Mouse (Mus musculus) heart, adult 8-10 months (tissue): Measurements from ENCODE around the gene Eno3. TPM values are rescaled to one million over a fixed set of nuclear protein-coding genes. Genes with fewer than 3 reads are reported as not detected.

ENCODE experiments used
- DNase-seq: peaks from one replicate; pipeline ENCODE4 v3.0.0; 2022; ENCODE audit warnings: low spot score
- total RNA-seq, 4 experiments: library from RNA; stranded (reverse); gene quantifications; 2 replicates each; pipeline ENCODE4 v1.2.4; 2022

Gene Eno3
- total RNA-seq, 4 experiments from 2014 or later: 1,693 to 1,917 (median 1,770) TPM

DNA sequence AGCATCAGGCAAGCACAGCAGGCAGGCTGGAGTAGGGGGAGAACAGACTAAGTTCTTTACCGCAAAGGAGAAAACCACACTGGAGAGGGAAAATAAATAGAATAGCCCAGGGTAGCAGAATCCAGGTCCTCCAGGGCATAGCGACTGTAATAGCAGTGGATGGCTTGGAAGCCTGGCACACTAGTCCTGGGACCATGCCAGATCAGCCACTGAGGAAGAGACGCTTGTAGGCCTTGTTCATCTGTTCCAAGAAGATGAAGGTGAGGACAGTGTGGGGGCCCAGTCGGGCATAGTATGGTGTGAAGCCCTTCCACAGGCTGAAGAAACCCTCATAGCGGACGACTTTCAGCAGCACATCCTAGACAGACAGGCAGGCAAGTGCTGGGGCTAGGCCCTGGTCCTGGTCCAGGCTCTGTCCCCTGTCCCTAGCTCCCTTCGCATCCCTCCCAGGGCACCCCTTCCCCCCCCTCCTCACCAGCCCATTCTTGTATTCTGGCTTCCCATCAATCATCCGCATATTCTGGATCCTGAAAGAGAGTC is 12.4 kb upstream of the Eno3 start:
- DNase-seq: no peak

DNA sequence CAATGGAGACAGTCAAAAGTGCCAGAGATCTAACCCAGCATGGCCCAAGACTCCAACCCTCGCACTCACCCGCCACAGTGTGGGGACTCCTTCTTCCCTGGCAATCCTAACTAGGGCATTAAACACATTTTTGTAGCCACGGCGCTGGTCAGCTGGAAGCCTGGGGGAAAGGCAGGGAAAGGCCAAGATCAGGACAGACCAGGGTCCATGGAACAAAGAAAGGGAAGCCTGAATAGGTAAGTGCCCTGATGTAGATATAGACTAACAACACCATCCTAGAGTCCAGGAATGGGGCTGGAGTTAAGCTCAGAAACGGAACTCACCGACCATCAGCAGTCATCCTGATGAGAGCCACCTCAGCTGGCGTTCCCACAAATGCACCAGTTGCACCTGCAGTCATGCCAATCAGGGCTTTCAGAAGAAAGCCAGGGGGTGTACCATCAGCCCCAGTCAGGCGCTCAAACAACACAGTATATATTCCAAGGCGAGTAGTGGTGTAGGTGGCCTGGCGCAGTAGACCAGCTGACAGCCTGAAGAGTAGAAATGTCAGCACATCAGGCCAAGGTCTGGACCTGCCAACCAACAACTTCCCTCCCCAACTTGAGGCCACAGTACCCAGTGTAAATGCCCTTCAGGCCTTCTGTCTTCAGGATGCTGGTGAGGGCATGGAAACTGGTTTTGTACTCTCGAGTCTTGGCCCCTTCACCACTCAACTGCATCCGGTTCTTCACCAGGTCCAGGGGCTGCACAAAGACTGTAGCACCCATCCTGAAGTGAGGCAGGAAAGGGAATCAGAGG is 11.3 kb upstream of the Eno3 start:
- no peak for DNase-seq

DNA sequence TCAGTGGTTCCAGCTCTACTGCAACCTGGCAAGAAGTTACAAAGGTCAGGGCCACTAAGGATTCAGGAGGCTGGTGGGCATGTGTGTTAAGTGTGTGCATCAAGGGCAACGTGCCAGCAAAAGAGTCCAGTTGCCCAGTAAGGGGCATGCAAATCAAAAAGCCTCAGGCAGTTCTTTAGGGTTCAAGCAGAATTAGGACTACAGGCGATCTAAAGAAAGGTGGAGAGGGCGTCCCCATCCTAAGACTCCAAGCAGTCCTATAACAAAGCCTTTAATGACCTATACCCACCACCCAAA is 10.8 kb upstream of the Eno3 start:
- no peak for DNase-seq

- peak; percentile 96 for DNase-seq
Observed at GRCm38 (mm10) chr11:70646691-70647650, 10.0 kb upstream of the Eno3 start, which contains the start of the genes Rnf167 and Slc25a11. Rnf167 (plus strand) TSS chr11:70647235. Slc25a11 (minus strand) TSS chr11:70647479.

DNA sequence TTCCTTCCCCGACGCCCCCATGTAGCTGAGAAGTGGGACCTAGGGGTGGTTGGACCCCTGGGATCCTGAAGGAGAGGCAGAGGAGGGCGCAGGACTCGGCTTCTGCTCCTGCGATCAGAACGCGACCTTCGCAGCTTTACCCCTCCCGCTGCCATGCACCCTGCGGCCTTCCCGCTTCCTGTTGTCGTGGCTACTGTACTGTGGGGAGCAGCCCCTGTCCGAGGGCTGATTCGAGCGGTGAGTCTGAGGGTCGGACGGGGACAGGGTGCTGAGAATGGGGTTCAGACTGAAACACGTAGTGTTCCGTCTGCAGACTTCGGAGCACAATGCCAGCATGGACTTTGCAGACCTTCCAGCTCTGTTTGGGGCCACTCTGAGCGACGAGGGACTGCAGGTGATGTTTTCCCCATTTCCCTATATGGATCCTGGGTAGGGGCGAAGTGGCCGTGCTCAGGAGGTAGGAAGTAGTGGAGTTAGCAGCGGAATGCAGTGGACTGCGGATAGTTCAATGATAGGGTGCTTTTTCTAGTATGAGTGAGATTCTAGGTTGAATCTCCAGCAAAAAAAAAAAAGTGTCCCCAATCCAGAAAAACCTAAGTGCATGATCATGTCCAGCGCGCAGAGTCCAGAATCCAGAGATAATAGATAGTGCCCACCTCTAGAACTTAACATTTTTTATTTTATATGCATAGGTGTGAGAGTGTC is 9.1 kb upstream of the Eno3 start:
- no peak for DNase-seq

- no peak for DNase-seq
Observed at GRCm38 (mm10) chr11:70648512-70648911, 8.5 kb upstream of the Eno3 start.

- DNase-seq: no peak
Observed at GRCm38 (mm10) chr11:70649185-70649734, 7.7 kb upstream of the Eno3 start.

DNA sequence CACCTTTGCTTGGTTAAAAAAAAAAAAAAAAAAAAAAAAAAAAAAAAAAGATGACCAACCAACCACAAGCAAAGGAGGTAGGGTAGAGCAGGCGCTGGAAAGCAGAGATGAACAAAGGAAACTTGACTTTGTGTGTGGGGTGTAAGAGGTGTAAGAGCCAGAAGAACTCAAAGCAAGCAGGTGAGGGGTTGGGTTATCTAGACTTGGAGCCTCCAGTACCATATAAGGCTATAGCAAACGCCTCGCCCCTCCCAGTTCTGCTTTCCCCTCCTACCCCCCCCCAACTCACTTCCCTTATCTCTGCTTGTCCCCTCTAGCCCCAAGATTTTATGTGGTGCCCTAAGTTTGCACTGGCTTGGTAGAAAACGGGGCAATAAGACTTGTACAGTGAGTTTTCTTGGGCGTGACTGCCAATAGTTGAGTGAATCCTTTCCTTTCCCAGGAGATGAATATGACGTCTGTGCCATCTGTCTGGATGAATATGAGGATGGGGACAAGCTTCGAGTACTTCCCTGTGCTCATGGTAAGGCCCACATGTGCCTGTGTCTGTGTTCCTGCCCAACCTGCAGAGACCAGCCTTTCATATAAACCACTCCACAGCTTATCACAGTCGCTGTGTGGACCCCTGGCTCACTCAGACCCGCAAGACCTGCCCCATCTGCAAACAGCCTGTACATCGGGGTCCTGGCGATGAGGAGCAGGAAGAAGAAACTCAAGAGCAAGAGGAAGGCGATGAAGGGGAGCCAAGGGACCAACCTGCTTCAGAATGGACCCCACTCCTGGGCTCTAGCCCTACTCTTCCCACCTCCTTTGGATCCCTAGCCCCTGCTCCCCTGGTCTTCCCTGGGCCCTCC is 6.5 kb upstream of the Eno3 start:
- no peak for DNase-seq

DNA sequence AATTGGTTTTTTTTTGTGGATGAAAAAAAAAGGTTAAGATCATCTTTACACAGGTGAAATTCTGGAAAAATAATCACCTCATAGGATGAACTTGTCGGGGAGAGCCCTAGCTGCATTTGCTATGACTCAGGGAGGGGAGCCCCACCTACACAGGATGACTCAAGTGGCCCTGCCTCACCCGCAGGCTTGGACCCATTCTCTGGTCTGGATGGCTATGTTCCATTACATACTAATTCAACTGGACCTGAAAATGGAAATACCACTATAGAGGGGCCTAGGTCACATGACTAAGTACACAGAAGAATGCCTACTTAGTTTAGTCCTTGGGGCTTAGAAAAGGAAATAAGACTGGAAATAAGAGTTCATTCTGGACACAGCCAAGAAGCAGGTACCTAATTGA is 5.6 kb upstream of the Eno3 start:
- no peak for DNase-seq

DNA sequence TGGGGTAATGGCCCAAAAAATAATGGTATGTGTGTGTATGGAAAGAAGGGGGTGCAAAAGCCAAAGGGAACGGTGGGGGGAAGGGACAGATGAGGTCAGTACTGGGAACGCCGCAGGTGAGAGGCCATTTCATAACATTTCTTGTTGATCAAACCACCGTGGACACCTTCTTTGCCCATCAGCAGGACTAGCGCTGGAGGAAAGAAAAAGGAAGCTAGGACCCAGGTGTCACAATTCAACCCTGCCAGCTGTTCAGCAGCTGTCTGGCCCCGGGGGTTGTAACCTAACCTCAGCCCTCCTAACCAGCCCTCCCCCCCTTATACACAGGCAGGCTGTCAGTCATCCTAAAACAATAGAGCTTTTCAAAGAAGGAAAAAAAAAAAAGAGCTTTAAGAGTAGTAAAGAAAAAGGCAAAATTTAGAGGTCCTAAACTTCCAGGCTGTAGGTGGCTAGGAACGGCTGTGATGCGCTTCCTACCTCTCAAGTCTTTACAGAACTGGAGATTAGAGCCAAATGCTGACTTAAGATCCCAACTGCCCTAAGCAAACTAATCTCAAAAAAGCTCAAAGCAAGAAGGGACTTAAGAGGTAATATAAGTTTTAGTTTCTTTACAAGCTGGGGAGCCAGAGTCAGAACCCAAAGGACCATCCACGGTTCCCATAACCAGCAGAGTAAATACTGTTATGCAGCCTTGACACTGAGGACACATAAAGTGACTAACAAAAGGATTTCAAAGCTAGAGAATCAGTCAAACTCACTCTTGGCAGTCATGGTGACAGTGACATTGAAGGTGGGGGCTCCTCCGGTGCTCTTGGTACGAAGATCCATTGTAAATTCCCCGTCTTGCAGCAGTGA is 4.7 kb upstream of the Eno3 start:
- DNase-seq: no peak

DNA sequence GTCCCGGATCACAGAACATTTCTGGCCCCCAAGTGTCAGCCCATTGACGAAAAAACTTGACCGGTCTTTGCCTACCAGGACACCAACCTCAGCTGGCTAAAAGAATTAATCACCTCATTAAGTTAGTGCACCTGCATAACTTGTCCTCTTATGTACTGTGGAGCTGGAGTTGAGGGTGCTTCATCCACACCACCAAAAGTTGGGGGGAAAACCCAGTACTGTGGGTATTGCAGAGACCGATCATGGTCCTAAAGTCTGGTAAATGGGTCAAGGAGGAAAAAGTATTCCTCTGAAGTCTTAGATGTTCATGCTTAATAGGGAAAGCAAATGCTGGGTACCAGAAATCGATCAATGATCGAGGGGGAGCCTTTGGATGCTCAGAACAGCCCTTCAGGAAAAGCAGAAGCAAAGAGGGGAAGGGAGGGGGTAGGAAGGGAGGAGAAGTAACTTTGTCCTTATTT is 4.1 kb upstream of the Eno3 start:
- DNase-seq: no peak

- DNase-seq: peak; percentile 46
Observed at GRCm38 (mm10) chr11:70653345-70654197, 3.4 kb upstream of the Eno3 start.

GRCm38 (mm10) chr11:70654198-70654922 is 2.6 kb upstream of the Eno3 start, which contains the start of gene Pfn1:
Pfn1 (minus strand) TSS chr11:70654644.
- peak; percentile 65 for DNase-seq

- DNase-seq: peak; percentile 80
Observed at GRCm38 (mm10) chr11:70654923-70655570, 2.0 kb upstream of the Eno3 start.

DNA sequence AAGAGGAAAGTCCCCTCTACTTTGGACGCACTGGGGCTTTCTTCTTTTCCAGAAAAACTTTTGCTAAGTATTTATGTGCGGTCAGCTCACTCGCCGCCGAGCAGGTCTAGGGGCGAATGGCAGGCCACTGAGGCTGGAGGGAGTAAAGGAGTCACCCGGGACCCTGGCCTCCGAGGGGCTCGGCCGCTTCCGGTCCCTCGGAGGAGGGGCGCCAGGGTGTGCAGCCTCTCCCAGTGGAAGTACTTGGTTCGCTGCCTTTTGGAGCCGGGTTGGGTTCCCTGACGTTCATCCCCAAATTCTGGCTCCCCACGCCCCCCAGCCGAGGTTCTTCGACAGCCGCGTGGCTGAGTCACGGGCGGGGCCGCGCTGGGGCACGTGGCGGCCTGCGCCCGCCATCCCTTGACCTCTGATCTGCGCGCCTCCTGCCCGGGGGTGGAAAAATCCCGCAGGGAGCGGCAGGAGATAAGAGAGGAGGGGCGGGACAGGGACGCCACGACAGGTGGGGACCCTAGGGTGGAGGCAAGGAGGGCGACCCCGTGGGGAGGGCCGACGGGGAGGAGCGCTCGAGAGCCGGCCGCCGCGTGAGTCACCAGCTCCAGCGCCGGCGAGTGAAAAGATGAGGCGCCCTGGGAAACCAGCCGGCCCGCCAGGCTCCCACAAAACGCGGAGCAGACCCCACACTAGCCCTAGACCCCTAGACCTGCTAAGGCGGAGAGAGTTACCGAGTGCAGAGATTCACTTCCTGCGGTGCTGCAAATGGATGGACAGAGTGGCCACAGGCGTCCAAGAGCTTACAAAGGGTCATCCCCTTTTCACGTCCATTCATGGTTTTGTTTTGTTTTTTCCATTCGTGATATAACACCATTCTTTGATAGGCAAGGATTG is 1.2 kb upstream of the Eno3 start:
- DNase-seq: peak; percentile 65

GRCm38 (mm10) chr11:70656456-70656927 is 510 bp upstream of the Eno3 start:
- peak; percentile 81 for DNase-seq
